Mouse (Mus musculus): ENCODE data around the gene Ccdc175. TPM values are rescaled to one million over a fixed set of nuclear protein-coding genes. Genes with fewer than 3 reads are reported as not detected.

The Ccdc175 gene
- polyA plus RNA-seq, 1 experiment from 2014 or later: not detected

- 70% methylated on average over 5 of the region's 5 CpGs for WGBS
- no peaks in the 10 kb centered on the region for H3K4me1 ChIP-seq (ENCODE audit: control insufficient read depth, insufficient read depth, low read length)
- ATAC-seq: no peak
- H3K4me2 ChIP-seq (ENCODE audit: low read length): no peak overlapping the region
- H3K27me3 ChIP-seq (ENCODE audit: control insufficient read depth, insufficient read depth, low read depth, low read length): no peaks in the 10 kb centered on the region
- H3K4me3 ChIP-seq (ENCODE audit: low read depth, low read length): no peak overlapping the region
- H3K9ac ChIP-seq (ENCODE audit: low read depth, low read length): no peak overlapping the region
- no peaks in the 10 kb centered on the region for H3K9me3 ChIP-seq (replicated peaks; ENCODE audit: control insufficient read depth, low read length, poor library complexity, severe bottlenecking)
- H3K36me3 ChIP-seq (ENCODE audit: control insufficient read depth, insufficient read depth, low read length): peaks cover 79% of the 10 kb centered on the region
- H3K27ac ChIP-seq (ENCODE audit: low read length): no peak overlapping the region
Measured at GRCm38 (mm10) chr12:72213554-72213953, 28.7 kb upstream of the Ccdc175 start.

GRCm38 (mm10) chr12:72200828-72201227, 16.0 kb upstream of the Ccdc175 start:
- Histone ChIP-seq H3K27ac (ENCODE audit: low read length) (no peak overlapping the region), H3K9me3 (replicated peaks; ENCODE audit: control insufficient read depth, low read length, poor library complexity, severe bottlenecking) (no peaks in the 10 kb centered on the region), H3K9ac (ENCODE audit: low read depth, low read length) (no peak overlapping the region), H3K4me2 (ENCODE audit: low read length) (no peak overlapping the region), H3K36me3 (ENCODE audit: control insufficient read depth, insufficient read depth, low read length) (0 out of 2 replicates have a peak, but pooled peaks cover 4% of the 10 kb centered on the region), H3K4me1 (ENCODE audit: control insufficient read depth, insufficient read depth, low read length) (no peaks in the 10 kb centered on the region), H3K4me3 (ENCODE audit: low read depth, low read length) (no peak overlapping the region), H3K27me3 (ENCODE audit: control insufficient read depth, insufficient read depth, low read depth, low read length) (no peaks in the 10 kb centered on the region)
- 86% methylated on average over 3 of the region's 3 CpGs for WGBS
- ATAC-seq: no peak

GRCm38 (mm10) chr12:72197925-72198486, 13.2 kb upstream of the Ccdc175 start:
- Histone ChIP-seq H3K27me3 (ENCODE audit: control insufficient read depth, insufficient read depth, low read depth, low read length) (no peaks in the 10 kb centered on the region), H3K4me1 (ENCODE audit: control insufficient read depth, insufficient read depth, low read length) (no peaks in the 10 kb centered on the region), H3K4me3 (ENCODE audit: low read depth, low read length) (no peak overlapping the region), H3K4me2 (ENCODE audit: low read length) (no peak overlapping the region), H3K36me3 (ENCODE audit: control insufficient read depth, insufficient read depth, low read length) (0 out of 2 replicates have a peak, but pooled peaks cover 4% of the 10 kb centered on the region), H3K27ac (ENCODE audit: low read length) (no peak overlapping the region), H3K9me3 (replicated peaks; ENCODE audit: control insufficient read depth, low read length, poor library complexity, severe bottlenecking) (no peaks in the 10 kb centered on the region), H3K9ac (ENCODE audit: low read depth, low read length) (no peak overlapping the region)
- 61% methylated on average over 18 of the region's 18 CpGs for WGBS
- peak; percentile 64; the same call in 1 of the 2 replicates for ATAC-seq

- H3K4me3 ChIP-seq (ENCODE audit: low read depth, low read length): no peak overlapping the region
- no peak for ATAC-seq
- WGBS: 81% methylated on average over 7 of the region's 7 CpGs
Measured at GRCm38 (mm10) chr12:72197434-72197833, 12.6 kb upstream of the Ccdc175 start.

GRCm38 (mm10) chr12:72179561-72179960, 5.3 kb downstream of the Ccdc175 start:
- H3K9me3 ChIP-seq (replicated peaks; ENCODE audit: control insufficient read depth, low read length, poor library complexity, severe bottlenecking): no peaks in the 10 kb centered on the region
- H3K4me1 ChIP-seq (ENCODE audit: control insufficient read depth, insufficient read depth, low read length): no peaks in the 10 kb centered on the region
- H3K4me2 ChIP-seq (ENCODE audit: low read length): no peak overlapping the region
- H3K27me3 ChIP-seq (ENCODE audit: control insufficient read depth, insufficient read depth, low read depth, low read length): no peaks in the 10 kb centered on the region
- no peak overlapping the region for H3K9ac ChIP-seq (ENCODE audit: low read depth, low read length)
- no peaks in the 10 kb centered on the region for H3K36me3 ChIP-seq (ENCODE audit: control insufficient read depth, insufficient read depth, low read length)
- no peak for ATAC-seq
- H3K4me3 ChIP-seq (ENCODE audit: low read depth, low read length): no peak overlapping the region
- H3K27ac ChIP-seq (ENCODE audit: low read length): no peak overlapping the region
- 80% methylated on average over 4 of the region's 4 CpGs for WGBS

More at GRCm38 (mm10) chr12:72197434-72197833, 12.6 kb upstream of the Ccdc175 start:
- Histone ChIP-seq H3K27ac (ENCODE audit: low read length) (no peak overlapping the region), H3K9me3 (replicated peaks; ENCODE audit: control insufficient read depth, low read length, poor library complexity, severe bottlenecking) (no peaks in the 10 kb centered on the region), H3K4me1 (ENCODE audit: control insufficient read depth, insufficient read depth, low read length) (no peaks in the 10 kb centered on the region), H3K4me2 (ENCODE audit: low read length) (no peak overlapping the region), H3K36me3 (ENCODE audit: control insufficient read depth, insufficient read depth, low read length) (0 out of 2 replicates have a peak, but pooled peaks cover under 1% of the 10 kb centered on the region), H3K27me3 (ENCODE audit: control insufficient read depth, insufficient read depth, low read depth, low read length) (no peaks in the 10 kb centered on the region), H3K9ac (ENCODE audit: low read depth, low read length) (no peak overlapping the region)

GRCm38 (mm10) chr12:72178322-72178721, 6.5 kb downstream of the Ccdc175 start:
- H3K9ac ChIP-seq (ENCODE audit: low read depth, low read length): no peak overlapping the region
- H3K4me2 ChIP-seq (ENCODE audit: low read length): no peak overlapping the region
- no peak overlapping the region for H3K27ac ChIP-seq (ENCODE audit: low read length)
- H3K36me3 ChIP-seq (ENCODE audit: control insufficient read depth, insufficient read depth, low read length): no peaks in the 10 kb centered on the region
- 90% methylated on average over 3 of the region's 3 CpGs for WGBS
- no peak overlapping the region for H3K4me3 ChIP-seq (ENCODE audit: low read depth, low read length)
- H3K9me3 ChIP-seq (replicated peaks; ENCODE audit: control insufficient read depth, low read length, poor library complexity, severe bottlenecking): no peaks in the 10 kb centered on the region
- no peak for ATAC-seq
- no peaks in the 10 kb centered on the region for H3K27me3 ChIP-seq (ENCODE audit: control insufficient read depth, insufficient read depth, low read depth, low read length)
- no peaks in the 10 kb centered on the region for H3K4me1 ChIP-seq (ENCODE audit: control insufficient read depth, insufficient read depth, low read length)

- WGBS: 64% methylated on average over 4 of the region's 4 CpGs
- H3K4me1 ChIP-seq (ENCODE audit: control insufficient read depth, insufficient read depth, low read length): no peaks in the 10 kb centered on the region
- H3K4me3 ChIP-seq (ENCODE audit: low read depth, low read length): no peak overlapping the region
- H3K36me3 ChIP-seq (ENCODE audit: control insufficient read depth, insufficient read depth, low read length): no peaks in the 10 kb centered on the region
- no peaks in the 10 kb centered on the region for H3K9me3 ChIP-seq (replicated peaks; ENCODE audit: control insufficient read depth, low read length, poor library complexity, severe bottlenecking)
- no peaks in the 10 kb centered on the region for H3K27me3 ChIP-seq (ENCODE audit: control insufficient read depth, insufficient read depth, low read depth, low read length)
- H3K4me2 ChIP-seq (ENCODE audit: low read length): no peak overlapping the region
- no peak for ATAC-seq
- H3K27ac ChIP-seq (ENCODE audit: low read length): no peak overlapping the region
- no peak overlapping the region for H3K9ac ChIP-seq (ENCODE audit: low read depth, low read length)
Measured at GRCm38 (mm10) chr12:72158421-72158820, 26.4 kb downstream of the Ccdc175 start.

- Histone ChIP-seq H3K4me3 (ENCODE audit: low read depth, low read length) (no peak overlapping the region), H3K36me3 (ENCODE audit: control insufficient read depth, insufficient read depth, low read length) (no peaks in the 10 kb centered on the region), H3K27me3 (ENCODE audit: control insufficient read depth, insufficient read depth, low read depth, low read length) (no peaks in the 10 kb centered on the region), H3K9ac (ENCODE audit: low read depth, low read length) (no peak overlapping the region), H3K9me3 (replicated peaks; ENCODE audit: control insufficient read depth, low read length, poor library complexity, severe bottlenecking) (no peaks in the 10 kb centered on the region; the same call in 1 of the 2 replicates), H3K4me2 (ENCODE audit: low read length) (no peak overlapping the region), H3K4me1 (ENCODE audit: control insufficient read depth, insufficient read depth, low read length) (peaks cover 4% of the 10 kb centered on the region; the same call in 1 of the 2 replicates), H3K27ac (ENCODE audit: low read length) (0 out of 2 replicates have a peak overlapping the region, but pooled peaks have one; percentile 53)
- ATAC-seq: 0 out of 2 replicates have a peak, but pooled peaks have one; percentile 45
- WGBS: 23% methylated on average over 4 of the region's 4 CpGs
Measured at GRCm38 (mm10) chr12:72150786-72151185, 34.0 kb downstream of the Ccdc175 start.

GRCm38 (mm10) chr12:72129203-72129602, 55.6 kb downstream of the Ccdc175 start:
- no peaks in the 10 kb centered on the region for H3K27me3 ChIP-seq (ENCODE audit: control insufficient read depth, insufficient read depth, low read depth, low read length)
- H3K9ac ChIP-seq (ENCODE audit: low read depth, low read length): no peak overlapping the region
- H3K4me1 ChIP-seq (ENCODE audit: control insufficient read depth, insufficient read depth, low read length): no peaks in the 10 kb centered on the region
- H3K36me3 ChIP-seq (ENCODE audit: control insufficient read depth, insufficient read depth, low read length): no peaks in the 10 kb centered on the region
- 92% methylated on average over 10 of the region's 10 CpGs for WGBS
- H3K9me3 ChIP-seq (replicated peaks; ENCODE audit: control insufficient read depth, low read length, poor library complexity, severe bottlenecking): no peaks in the 10 kb centered on the region
- no peak overlapping the region for H3K4me3 ChIP-seq (ENCODE audit: low read depth, low read length)
- H3K4me2 ChIP-seq (ENCODE audit: low read length): no peak overlapping the region
- H3K27ac ChIP-seq (ENCODE audit: low read length): no peak overlapping the region
- no peak for ATAC-seq

All from midbrain, embryonic 16.5 days (tissue).